Mouse (Mus musculus): ENCODE results near the gene Palm. TPM values are rescaled to one million over a fixed set of nuclear protein-coding genes. Genes with fewer than 3 reads are reported as not detected.
"Not testable (repeated sequence)": the region's sequence is repeated elsewhere in the genome, so short reads cannot be mapped to it uniquely, and the experiment has no call there.

Palm gene
- 49.8 and 51.9 TPM in 2 replicates for polyA plus RNA-seq (2012; rRNA removed)

DNA sequence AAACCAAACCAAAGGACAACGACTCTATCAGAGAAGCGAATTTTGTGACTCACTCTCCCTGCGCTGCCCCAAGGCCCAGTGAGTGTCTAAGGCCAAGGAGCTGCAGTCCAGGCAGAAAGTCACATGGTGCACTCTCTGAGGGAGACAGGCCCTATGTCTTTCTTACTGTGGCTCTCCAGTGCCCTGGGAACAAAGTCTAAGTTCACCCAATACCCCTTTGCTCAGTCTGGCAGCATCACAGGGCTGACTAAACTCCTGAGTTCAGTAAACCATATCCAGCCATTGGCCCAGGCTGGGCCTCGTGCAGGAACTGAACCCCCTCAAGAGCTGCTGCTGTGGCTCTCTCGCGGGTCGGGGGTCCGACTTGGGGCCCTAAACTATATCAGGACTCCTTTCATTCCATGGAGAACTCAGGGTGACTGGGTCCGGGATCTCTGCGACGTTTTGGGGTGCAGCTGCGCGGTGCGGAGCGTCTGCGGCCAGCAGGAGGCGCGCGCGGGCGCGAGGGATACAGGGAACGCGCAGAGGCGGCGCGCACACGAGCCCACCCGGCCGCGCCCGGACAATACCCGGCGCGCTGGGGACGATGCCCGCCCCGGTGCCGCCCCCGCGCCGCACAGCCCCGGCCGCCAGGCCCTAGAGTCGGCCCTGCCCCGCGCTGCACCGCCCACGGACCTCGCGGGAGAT lies at the start of gene Palm:
Gene Palm (plus strand): TSS at position 522 of the 687 bp plus-strand sequence.
- no peak for DNase-seq (ENCODE audit: low read depth)

DNA sequence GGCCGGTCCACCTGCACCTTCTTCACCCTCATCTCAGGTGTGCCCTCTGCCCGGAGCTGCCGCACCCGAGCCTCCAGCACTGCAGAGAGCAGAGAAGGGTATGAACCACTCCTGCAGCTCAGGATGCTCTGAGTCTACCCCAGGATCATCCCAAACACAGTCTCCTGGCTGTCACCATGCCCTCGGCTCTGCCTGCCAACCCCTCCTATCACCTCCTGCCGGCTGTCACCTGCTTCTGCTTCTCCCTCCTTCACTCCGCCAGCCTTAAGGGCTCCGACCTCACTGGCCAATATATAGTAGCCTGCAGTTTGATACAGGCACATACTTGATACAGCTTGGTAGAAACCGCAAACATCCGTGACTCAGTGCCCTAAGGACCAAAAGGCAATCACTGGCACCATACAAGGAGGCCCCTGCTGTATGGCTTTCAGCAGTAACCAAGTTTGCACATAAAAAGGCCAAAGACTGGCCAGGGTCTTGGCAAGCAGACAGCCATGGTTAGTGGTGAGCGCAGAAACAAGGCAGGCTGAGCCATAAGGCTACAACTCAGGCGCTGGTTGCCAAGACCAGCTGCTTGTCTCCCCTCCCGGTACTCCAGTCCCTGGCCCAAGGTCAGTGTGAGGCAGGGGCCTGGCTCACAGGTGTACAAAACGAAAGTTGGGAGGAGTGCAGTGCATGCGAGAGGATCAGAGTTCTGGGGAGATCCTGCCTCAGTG lies 49.6 kb upstream of the Palm start:
- DNase-seq (ENCODE audit: low read depth) = no peak

DNA sequence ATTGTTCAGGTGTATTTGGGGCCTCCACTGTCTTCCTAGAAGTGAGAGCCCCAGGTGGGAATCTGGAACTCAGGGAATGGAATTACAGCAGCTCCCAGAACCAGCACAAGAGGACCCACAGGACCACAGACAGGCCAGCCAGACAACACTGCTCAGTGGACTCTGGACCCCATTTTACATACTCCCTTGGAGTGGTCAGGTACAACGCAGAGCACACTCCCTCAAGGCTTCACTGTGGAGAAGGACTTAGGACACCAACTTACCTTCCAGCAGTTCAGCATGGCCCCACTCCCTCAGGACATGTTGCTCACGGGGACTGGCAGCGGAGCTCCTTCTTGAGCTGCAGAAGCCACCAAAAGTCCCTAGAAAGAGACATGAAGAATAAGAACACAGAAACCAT lies 48.0 kb upstream of the Palm start:
- DNase-seq (ENCODE audit: low read depth) = no peak

DNA sequence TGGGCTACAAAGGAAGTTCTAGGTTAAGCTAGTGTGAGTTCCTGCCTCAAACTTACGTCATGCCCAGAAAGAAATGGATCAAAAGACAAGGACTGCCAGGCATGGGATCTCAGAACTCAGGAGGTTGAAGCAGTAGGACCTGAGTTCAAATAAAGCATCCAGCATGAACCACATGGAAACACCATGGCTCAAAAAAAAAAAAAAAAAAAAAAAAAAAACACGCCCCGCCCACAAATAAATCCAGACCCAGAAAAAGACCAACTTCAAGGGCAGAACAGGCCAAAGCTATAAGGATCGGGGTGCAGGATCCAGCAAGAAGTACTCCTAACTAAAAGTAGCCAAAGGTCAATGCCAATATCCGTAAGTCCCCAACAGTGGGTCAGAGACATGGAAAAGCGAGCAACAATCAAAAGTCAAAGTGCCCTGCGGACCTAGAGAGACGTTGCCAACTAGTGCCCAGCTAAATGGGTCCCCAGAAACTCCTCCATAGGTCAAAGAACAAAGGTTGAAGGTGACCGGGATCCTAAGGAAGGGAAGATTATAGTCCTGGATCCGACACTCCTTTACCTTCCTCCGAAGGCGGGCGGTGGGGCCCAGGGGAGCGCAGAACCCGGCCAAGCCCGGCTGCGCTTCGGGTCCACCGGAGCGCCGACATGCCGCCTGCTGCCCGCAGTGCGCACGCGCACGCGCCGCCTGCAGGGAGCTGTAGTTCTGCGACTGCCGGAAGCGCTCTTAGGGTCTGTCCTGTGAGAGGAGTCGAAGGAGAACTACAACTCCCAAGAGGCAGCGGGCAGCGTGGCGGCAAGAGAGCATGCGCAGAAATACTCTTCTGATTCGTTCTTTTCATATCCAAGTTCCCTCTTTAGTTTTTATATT lies 47.2 kb upstream of the Palm start, which contains the start of gene Polrmt:
Gene Polrmt (minus strand): TSS at position 684 of the 876 bp plus-strand sequence.
- DNase-seq (ENCODE audit: low read depth) = peak; percentile 71

DNA sequence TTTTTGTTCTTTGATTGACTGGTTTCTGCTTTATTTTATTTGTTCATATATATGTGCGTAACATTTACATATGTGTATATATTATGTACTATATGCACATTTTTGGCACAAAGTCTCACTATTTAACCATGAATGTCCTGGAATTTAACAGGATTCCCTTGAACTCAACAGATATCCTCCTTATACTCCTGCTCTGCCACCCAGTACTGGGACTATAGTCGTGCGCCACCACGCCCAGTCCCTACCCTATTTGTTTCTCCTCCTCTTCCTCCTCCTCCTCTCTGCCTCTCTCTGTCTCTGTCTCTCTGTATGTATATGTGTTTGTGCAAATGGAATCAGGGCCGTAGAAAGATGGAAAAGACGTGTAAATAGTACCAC lies 46.6 kb upstream of the Palm start:
- no peak for DNase-seq (ENCODE audit: low read depth)

DNA sequence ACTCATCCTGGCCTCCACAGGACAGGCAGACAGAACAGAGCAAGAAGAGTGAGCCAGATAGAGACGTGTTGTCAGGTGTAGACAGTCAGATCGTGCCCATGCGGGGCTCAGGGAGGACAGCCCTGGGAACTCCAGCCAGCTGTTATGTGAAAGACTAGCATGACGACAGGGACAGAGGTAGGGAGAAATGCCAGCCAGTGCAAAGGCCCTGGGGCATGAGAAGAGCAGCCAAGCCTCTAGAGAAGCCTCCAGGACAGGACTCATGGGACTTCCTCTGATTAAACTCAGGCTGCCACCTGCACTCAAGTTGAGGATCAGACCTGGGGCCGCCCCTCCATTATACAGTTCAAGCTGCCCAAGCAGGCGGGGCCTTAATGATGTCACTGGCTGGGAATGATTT lies 44.9 kb upstream of the Palm start:
- DNase-seq (ENCODE audit: low read depth) = no peak

DNA sequence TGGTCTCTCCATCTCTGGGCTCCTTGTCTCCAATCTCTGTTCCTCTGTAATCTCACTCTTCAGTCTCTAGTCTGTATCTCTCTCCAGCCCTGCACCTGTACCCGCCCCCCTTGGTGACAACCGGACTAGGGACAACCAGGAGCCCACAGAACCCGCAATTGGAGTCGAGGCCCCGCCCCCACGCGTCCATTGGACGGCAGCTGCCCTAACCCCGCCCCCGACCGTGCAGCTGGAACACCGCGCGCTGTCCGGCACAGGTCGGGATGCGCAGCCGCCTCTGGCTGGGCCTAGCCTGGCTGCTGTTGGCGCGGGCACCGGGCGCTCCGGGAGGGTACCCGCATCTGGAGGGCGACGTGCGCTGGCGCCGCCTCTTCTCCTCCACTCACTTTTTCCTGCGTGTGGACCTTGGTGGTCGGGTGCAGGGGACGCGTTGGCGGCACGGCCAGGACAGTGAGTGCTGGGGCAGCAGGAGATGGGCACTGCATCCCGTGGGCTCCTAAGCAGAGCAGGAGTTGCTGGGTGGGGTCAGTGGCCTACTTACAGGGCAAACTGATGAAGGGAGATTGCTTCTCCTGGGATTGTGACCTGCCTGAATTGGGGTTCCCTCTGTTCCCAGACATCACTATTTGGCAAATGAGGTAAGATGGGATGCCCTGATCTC lies 38.4 kb upstream of the Palm start, which contains the start of gene Fgf22:
Gene Fgf22 (plus strand): TSS at position 221 of the 661 bp plus-strand sequence.
- DNase-seq (ENCODE audit: low read depth) = no peak

DNA sequence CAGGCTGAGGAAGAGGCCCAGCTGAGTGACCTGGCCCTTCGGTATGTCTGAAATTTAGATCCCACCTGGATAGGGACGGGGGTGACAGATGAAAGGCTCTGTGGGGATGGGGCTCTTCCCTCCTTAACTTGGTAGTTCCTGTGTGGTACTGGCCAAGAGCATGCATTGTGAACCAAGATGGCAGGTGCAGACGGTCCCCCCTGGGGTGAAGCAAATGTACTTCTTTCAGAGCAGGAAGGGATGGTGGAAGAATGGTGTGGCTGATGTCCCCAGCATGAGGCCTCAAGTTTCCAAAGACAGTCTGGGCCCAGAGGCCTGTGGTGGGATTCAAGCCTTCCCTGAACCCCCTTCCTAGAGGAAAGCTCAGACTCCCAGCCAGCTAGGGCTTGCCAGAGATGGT lies 37.5 kb upstream of the Palm start:
- no peak for DNase-seq (ENCODE audit: low read depth)

DNA sequence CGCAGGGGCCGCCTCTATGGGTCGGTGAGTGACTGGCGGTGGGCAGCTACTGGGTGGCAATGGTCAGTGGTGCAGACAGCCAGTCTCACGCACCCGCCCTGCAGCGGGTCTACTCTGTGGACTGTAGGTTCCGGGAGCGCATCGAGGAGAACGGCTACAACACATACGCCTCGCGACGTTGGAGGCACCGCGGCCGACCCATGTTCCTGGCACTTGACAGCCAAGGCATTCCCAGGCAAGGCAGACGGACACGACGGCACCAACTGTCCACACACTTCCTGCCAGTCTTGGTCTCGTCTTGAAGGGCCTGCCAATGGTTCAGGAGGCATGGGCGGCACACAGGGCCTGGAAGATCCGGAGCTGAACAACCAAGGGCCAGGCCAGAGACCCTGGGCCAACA lies 36.7 kb upstream of the Palm start:
- no peak for DNase-seq (ENCODE audit: low read depth)

DNA sequence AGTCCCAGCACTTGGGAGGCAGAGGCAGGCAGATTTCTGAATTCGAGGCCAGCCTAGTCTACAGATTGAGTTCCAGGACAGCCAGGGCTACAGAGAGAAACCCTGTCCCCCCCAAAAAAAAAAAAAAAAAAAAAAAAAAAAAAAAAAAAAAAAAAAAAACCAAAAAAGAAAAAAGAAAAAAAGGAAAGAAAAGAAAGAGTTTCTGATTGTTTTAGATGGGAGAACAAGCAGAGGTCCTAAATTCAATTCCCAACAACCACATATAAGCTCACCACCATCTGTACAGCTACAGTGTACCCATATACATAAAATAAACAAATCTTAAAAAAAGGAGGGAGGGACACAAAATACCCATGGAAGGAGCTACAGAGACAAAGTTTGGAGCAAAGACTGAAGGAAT lies 33.7 kb upstream of the Palm start:
- DNase-seq (ENCODE audit: low read depth) = not testable (repeated sequence)

DNA sequence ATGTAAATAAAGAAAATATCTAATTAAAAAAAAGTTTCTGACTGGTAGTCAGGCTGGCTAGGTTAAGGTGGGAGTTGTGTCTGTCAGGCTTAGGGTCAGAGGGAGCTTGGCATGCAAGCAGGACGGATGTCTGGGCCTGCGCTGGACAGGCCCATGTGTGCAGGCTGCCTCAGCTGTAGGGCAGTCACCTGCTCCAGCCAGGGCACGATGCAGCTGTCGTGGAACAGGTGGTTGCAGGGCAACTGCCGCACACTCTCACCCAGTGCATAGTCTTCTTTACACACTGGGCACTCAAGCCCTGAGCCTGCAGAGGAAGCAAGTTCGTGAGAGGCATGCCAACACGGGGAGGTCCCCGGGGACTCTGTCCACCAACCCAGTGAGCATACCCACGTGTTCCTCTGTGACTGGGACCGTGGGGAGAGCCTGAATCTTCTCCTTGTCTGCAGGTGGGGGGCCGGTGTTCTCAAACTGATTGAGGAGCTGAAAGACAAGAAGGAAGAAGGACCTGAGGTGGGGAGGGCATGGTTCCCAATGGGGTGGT lies 32.7 kb upstream of the Palm start:
- DNase-seq (ENCODE audit: low read depth) = no peak

DNA sequence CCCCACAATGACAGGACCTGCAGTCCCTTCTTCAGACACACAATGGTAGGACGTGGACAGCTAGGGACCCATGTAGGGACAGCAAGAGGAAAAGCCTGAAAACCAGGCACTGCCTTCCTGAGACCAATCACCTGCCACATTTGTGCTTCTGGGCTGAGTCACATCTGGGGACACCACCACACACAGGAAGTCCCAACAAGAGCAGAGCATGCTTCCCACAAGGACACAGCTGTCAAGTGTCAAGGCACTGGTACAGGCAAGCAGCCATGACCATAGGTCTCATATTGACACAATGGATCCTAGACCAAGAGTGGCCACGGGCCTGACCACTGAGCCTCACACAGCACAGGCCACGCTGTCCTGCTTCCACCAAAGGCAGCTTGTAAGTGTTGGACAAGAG lies 30.5 kb upstream of the Palm start:
- DNase-seq (ENCODE audit: low read depth) = no peak

DNA sequence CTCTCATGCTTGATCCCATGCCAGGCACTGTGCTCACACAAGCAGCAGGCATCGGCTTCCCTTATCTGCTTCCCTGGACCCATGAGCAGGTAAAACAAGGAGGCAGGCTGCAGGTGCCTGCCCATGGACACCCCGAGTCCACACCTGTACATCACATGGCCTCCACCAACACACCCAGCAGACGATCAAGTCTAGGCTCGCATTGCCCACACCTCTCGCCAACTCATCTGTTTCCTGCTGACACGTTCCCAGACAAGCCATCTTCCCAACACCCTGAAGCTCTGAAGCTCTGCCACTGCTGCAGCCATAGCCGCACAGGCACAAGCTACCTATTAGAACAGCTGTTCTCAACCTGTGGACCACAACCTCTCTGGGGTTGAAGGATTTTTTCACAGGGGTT lies 29.1 kb upstream of the Palm start:
- DNase-seq (ENCODE audit: low read depth) = peak; percentile 81

DNA sequence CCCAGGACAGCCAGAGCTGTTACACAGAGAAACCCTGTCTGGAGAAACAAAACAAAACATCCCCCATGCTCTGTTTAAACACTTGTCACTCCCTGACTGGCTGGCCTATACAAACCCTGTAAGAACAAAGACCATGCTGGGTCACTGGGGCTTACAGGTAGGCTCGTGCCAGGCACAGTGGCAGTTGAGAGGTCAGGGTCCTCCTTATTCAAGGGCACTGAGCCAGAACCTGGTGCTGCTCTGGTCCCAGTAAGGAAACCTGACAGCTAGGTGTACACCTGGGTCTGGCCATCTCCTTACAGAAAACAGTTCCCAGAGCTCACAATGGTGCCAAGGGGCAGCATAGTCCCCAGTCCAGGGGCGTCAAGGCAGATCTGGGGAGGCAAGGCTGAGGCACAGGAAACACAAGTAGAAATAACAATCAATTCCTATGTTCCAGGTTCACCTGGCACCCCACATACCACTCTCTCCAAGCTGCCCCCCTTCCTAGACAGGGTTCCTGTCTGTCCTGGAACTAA lies 28.1 kb upstream of the Palm start:
- no peak for DNase-seq (ENCODE audit: low read depth)

DNA sequence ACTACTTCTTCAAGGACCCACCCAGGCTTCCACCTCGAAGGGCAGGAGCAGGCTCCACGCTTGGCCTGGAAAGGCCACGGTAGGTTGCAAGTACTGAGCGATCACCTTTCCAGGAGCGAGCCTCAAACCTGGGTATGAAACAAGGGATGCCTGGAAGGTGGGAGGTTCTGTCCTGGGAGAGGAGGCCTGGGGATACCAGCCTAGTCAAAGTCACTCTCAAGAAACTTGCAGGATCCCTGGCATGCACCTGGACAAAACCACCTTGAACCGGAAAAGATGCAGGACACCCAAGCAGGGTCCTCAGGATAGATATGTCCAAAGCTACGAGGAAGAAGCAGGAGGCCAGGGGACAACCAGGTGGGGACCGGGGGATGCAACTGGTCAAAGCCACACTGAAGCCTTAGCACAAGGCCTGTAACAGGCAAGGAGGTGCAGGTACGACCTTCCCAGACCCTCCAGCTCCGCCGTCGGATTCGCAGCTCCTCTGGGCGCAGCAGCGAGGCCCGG lies 27.3 kb upstream of the Palm start:
- DNase-seq (ENCODE audit: low read depth) = no peak

DNA sequence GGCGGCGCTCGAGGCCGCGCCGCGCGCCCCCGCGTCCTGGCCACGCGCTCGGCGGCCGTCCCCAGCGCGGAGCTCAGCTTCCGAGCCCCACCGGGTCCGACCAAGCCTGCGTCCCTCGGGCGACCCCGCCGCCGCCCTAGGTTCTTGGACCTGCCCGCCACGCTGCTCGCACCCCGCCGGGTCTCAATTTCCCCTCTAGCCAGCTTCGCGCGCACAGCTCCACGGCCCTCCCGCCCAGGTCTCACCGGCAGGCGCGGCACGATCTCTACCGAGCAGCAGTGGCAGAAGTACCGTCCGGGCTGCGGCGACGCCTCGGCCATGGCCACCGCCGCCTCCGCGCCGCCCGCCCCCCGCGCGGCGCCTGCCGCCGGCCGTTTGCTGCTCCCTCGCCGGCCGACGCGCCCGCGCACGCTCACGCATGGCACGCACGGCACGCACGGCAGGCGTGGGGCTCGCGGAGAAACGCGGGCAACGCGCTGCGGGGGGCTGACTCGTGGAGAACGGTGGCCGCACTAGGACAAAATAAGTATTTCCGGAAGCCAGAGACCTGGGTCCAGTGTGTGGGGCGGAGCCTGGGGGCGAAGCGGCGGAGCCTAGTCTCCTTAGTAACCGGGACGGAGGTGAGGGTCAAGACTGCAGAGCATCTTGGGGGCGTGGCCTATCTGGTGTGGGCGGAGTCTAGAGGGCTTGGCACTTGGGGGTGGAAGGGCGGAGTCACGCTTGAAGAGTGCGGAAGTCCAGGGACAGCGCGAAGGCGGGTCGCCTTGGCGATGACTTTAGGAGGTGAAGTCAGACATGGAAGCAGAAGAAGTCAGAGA lies 26.7 kb upstream of the Palm start, which contains the start of gene Rnf126:
Gene Rnf126 (minus strand): TSS at position 445 of the 818 bp plus-strand sequence.
- peak; percentile 95 for DNase-seq (ENCODE audit: low read depth)

DNA sequence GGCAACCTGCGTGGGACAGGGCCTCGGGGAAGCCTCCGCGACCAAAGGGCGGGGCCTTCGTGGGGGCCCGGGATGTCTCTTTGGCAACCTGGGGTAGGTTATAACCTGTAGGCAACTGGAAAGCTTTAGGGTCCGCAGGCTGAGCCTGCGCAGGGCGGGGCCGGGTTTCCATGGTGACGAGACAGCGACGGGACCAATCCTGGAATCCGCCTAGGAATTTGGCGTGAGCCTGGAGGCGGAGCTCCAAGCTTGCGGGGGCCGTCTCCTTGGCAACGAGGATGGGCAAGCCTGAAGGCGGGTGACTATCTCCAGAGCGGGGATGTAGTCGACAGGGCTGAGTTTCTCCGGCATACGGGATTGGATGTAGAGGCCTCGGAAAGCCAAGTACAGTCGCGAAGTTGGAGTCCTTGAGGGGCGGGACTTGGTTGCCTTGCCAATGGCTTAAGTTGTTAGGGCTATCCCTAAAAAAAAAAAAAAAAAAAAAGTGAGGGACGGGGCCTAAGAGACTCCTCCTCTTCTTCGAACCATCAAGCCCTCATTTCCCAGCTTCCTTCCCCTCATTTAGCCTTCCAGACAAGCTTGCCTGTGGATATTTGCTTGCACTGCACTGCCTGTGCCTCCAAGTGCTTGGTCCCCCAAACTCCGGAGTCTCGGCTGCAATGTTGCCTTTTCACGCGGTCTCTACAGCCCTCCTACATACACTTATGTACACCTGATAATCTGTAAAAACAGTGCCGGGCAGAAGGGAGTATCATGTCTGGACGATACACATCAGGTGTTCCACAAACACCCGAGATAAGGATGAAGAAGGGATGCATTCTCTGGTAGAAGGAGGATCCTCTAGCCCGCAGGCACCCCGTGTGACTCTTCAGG lies 25.8 kb upstream of the Palm start:
- no peak for DNase-seq (ENCODE audit: low read depth)

DNA sequence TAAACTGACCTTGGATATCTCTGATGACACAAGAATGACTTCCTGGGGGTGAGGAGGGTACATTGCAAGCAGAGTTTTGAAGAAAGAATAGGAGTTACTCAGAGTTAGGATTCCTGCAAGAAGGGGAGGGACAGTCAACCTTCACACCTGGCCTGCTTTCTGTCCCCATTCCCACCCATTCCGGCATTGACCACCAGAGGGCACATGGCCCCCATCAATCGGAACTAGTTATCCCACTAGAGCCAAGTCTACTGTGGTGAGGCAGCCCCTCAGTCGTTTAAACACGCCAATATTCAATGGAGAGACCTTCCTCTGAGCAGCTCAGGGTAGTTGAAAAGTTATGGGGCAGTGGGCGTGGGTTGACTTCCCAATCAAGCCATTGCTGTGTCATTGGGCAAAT lies 25.0 kb upstream of the Palm start:
- no peak for DNase-seq (ENCODE audit: low read depth)

DNA sequence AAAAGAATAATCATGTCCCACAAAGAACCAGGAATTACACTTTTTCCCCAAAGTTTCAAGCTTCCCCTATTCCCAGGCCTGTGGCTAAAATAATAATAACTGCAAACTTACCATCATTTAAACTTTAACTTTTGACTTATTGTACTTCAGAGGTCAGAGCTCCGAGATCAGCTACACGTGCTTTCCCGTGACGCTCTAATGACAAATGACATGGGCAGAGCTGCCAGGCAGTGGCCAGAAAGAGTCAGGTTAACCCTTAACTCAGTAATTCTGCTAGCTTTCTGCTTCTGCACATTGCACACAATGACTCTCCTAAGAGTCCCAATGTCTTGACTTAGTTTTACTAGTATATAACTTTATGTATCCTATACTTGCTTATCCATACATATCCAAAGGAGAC lies 24.0 kb upstream of the Palm start:
- no peak for DNase-seq (ENCODE audit: low read depth)

Data from gonadal fat pad, adult 2 months (tissue).